Mouse (Mus musculus): ENCODE results near the gene Acsl6.
"Not testable (repeated sequence)": the region's sequence is repeated elsewhere in the genome, so short reads cannot be mapped to it uniquely, and the experiment has no call there.

Gene Acsl6

DNA sequence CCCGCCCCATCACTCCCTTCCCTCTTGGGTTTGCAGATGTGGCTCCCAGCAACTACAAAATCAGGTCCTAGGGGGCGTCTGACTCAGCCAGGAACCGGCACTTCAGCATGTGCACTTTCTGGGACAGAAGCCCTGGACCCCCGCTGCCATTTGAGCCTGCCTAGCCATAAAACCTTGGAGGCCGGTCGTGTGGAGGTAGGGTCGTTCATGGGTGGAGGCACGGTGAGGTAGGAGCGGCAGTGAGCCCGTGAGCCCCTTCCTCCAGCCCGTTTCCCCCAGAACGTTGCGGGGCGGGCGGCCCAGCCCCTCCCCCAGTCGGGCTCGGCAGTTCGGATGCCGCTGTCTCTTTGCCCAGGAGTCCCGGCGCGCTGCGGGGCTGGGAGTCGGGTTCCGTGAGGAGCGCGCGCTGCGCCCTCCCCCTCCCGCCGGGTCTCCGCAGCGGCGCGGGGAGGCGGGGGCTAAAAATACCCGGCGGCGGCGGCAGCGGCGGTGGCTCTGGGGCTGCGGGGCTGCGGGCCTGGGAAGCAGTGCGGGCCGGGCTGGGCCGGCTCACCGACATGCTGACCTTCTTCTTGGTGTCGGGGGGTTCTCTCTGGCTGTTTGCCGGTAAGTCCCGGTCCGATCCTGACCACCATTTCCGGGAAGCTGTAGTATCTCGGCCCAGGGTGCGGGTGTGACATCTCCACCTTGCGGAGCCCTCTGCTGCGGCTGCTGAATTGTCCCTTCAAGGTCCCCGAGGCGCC, at the start of gene Acsl6:
TSS of gene Acsl6 (plus strand) at position 71 of the 743 bp plus-strand sequence.
- peak; percentile 47 for DNase-seq

DNA sequence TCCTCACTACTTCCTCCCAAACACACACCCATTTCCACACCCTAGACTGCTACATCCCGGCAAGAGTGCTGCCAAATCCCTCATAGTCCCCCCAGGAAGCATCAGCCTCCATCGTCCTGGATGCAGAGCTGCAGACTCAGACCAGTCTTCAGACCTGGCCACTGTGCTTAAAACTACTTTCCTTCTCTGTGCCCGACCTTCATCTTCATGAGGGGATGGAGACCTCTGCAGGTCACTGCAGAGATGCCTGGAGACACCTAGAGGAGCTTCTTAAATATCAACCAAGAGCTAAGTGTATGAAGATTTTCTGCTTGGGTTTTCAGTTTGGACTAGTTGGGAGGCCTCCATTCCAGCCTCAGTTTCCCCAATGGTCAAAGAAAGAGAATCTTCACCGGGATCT, 49.5 kb upstream of the Acsl6 start:
- DNase-seq, result no peak

DNA sequence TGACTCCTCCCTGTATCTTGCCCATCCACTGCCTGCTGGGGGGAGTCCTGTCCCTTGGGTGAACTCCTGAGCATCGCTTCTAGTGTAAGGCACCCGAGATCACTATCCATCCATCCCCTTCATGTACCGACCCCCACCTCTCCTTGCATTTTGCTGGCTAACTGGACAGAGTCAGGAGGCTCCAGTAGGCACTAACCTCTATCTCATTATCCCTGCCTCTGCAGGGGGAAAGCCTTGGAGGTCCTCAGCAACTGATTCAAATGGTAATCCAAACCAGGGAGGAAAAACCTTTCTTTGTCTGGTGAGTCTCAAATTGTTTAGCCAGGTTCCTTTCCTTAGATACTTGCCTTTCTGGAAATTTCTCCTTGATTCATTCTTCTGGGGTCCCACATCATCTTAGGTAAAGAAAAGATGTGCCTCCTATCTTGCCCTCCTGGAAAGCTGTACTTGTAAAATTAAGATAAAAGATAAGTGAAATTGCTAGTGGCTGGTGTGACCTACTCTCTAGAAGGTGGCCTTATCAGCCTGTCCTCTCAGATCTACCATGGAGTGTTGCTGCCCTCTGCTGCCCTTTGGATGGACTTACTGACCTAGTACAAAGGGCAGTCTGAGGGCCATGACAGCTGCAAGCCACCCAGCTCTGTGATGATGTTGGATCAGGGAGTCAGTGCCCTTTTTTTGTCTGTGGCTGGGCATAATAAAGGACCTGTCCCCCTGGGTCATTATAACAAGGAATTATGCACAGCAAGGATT, 46.8 kb upstream of the Acsl6 start:
- peak; percentile 51 for DNase-seq

DNA sequence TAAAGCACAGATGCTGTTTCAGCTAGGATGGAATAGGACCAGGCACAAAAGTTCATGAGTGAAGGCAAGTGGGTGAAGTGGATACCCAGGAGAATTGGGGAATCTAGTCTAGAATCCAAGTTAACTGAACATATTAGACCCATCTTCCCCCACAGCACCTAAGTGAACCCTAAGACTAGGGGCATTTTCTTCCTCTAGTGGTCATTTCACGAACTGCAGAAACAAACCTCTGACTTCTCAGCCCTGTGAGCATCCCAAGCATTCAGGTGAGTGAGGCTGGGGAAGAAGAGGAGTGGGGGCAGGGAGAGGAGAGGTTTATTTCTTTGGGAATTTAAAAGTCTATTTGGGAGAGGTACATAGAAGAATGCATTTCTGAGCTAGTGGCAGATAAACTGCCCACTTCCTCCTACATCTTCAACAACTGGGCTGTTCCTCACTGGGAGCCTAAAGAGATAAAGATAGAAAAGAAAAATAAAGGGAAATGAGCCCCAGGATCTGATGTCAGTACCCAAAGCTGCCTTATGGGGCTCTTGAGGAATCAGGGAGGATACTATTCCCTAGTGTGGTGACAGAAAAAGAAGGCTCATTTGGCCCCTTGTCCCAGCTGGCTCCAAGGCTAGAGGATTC, 40.1 kb upstream of the Acsl6 start:
- no peak for DNase-seq

DNA sequence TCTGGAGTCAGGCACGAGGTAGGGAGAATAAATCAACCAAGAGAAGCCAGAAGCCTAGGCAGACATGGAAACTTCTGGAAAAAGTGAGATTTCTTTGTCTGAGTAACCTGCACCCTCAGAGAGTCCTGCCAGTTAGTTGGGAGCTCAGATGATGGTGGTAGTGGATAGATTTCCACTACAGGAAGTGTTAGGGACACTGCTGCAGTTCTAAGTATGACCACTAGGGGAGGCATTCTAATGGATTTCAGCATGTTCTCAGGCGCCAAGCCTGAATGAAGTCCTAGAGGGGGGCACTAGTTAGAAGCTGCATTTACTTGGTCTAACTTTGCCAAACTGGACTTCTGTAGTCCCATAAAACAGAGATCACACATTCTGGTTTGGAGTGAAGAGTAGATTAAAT, 39.1 kb upstream of the Acsl6 start:
- peak; percentile 26 for DNase-seq

DNA sequence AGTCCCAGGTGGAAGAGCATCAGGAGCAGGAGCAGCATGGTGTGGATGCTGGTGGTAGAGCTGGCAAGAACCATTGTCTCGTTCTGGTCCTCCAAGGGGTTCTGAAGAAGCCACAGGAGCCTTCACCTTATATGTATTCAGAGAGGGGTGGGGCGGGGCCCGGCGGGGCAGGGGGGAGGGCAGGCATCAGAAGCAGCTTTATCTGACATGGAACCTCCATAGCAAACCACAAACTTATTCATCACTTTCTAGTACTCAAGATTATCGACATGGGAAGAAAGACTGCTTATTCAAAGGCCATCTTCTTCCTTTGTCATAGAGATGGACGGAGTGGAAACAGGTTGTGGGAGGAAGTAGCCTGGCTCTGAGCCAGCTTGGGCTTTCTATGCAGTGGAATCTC, 36.4 kb upstream of the Acsl6 start, which contains the start of gene Il3:
TSS of gene Il3 (minus strand) at position 101 of the 400 bp plus-strand sequence.
- DNase-seq, result no peak

DNA sequence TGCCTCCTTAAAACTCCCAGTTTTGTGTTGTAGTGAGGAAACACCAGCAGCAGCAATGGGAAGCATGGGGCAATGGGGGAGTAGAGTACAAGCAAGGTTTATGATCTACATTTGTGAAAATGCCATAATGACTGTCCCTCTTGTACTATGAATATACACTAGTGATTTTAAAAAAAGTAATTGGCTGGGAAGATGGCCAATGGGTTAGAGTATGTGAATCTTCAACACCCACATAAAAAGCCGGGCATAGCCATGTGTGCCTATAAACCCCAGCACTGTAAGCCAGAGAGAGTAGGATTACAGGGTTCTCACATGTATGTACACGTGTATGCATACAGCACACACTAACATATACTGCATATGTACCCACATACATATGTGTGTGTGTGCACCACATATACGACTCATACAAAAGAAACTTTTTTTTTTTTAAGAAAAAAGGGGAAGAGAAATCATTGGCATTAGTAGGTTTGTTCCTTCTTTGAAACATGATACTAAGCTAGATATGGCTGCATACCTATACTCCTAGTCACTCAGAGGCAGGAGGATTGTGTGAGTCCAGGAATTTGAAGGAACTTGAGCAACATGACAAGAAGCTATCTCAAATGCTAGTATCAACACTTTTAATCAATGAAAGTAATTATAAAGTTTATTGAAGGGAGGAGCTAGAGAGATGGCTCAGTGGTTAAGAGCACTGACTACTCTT, 34.3 kb upstream of the Acsl6 start:
- DNase-seq, result no peak

DNA sequence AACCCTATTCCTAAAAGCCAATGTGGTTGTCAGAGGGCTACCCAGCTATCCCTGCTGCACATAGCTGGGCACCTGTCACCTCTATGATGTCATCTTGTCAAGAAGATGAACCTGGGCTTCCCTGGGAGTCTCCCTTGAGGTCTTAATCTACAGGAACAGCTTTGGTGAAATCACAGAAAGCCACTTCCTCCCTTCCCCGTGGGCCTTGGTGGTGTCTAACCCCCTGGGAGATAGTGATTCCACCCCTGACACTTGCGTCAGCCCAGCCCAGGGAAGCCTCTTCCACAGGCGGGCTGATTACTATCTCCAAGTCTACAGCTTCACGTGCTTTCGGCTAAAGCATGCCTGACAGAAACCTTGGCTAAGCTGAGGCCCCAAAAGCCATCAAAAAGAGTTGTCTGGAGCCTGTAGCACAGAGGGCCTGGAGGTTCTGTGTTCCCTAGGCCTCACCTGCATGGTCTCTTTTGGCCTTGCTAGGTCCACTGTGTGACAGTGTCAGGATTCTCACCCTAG, 32.1 kb upstream of the Acsl6 start:
- DNase-seq, result no peak

DNA sequence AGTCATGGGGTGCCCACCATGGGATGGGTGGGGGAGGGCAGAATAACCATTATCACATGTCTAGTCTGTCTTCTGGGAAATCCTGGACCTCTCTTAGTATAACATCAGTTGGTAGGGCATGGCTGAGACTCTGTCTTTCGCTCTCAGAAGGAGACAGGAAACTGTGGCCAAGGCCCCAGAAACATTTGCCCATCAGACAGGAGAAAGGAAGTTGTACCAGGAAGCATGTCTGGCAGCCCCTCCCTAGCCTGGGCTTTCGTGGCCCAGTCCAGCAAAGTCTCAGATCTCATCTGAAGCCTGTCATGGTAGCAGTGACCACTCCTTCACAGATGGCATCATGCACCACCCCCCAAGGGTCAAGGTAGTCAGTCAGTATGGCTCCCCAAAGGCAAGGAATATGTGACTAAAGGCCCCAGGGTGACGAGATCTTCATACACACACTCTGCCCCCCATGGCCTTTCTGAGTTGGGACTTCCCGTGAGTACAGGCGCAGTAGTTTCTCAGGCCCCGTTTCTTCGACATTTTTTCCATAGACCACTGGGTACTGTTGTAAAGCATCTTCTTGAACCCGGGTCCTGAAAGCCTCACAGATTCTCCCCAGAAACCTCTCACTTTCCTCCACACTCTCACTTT, 15.7 kb upstream of the Acsl6 start:
- DNase-seq, result no peak

DNA sequence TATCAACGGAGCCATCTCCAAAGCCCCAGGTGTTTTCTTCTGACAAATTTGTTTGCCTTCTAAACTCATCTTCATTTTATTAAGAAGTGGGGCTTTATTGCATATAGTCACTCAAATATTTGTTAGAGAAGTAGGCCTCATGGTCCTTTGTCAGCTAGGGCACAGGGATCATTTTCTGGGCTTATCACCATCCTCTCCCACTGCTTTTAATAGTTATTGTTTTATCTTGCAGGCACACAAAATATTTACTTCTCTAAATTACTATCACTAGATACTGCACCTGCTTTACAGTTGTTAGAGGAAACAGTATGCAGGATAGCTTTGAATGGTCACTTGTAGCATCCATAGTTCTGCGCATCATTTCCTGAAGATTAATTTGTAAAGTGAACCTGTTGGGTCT, 11.4 kb upstream of the Acsl6 start:
- no peak for DNase-seq

DNA sequence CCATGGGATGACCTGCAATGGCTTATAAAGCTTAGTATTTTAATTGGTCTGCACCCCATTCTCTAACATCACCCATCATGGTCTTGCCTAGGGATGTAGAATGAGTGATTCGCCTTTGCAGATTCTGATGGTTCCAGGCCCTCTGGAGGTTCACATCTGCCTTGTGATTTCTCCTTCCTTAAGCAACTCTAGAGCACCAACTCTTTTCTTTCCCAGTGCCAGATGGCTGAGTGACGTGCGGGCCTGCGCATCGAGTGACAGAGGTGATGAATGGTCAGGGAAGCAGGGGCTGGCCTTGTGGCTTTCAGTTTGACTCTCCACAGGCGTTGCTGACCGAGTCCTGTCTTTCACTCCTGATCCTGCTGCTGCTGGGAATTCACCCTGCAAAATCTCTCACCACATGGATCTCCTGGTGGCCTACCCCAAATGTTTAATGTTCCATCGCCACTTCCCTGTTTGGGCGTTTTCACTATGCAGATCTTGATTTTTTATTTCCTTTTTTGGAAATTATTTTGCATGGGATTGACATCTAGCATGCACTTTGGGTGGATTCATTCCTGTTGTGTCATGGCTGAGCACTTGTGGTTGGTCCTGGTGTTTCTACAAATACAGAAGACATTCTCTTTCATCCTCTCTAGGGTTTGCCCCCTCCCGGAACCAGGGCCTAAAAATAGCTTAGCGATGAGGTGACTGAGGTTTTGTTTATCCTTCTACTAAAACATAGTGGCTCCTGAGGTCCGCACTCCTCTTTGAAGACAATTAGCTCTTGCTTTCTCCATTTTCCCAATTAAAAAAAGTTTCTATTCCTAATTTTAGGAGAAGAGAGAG, 9.4 kb upstream of the Acsl6 start:
- no peak for DNase-seq

DNA sequence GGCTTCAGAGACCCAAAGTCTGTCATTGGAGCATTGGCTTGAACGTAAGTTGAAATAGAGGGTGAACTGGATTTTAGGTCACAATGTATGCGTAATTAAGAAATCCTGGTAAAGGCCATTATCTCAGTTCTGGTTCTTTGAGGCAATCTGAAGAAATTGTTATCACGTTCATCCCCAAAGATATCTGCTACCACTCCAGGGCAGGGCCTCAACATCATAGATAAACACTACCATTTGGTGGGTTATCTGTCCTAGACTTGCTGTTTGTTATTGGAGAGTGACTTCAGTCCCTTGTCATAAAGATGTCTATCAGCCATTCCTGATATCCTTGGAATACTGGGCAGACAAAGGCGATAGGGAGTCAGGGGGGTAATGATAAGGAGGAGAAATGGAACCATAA, 7.6 kb upstream of the Acsl6 start:
- no peak for DNase-seq

DNA sequence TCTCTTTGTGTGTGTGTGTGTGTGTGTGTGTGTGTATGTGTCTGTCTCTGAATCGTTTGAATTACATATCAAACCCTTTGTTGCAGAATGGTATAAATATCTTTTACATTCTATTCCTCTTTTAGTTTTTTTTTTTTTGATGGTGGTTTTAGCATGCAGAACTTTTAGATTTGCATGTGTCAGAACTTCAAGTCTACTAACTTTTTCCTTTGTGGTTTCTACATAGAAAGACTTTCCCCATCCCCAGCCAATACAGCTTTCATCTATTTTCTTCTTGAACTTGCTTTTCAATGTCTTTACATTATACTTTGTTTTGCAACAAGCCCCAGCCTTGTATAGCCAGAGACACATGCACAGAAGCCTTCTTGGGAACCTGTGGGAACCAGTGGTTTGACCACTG, 6.9 kb upstream of the Acsl6 start:
- DNase-seq, result no peak

DNA sequence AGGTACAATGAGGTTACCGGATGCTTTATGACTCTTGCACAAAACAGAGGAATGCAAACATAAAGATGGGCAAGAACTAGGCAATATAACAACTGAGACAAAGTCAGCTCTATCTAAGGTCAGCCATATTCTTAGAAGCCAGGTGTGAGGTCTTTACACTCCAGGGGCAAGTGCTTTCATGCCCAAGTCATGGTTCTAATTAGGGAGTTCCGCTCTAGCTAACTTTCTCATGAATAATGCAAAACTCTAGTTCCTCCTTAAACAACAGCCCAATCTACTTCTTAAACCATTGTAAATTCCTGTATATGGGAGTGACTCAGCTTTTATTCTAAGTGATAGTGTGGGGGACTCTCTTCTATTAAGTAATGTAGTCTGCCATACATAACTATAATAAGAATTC, 6.1 kb upstream of the Acsl6 start:
- not testable (repeated sequence) for DNase-seq

DNA sequence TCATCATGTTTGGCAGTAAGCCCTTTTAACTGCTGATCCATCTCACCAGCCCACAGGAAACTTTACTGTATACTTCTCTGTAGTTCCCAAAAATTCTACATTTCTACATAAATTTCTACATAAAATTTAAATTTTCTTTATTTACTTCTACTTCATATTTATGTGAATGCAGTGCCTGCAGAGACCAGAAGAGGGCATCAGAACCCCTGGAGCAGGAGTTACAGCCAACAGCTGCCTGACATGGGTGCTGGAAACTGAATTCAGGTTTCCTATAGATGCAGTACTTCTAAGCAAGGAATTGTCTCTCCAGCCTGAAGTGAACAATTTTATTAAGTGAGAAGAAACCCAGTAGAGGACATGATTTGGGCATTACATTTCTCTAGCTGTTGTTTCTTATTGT, 4.8 kb upstream of the Acsl6 start:
- DNase-seq, result no peak

DNA sequence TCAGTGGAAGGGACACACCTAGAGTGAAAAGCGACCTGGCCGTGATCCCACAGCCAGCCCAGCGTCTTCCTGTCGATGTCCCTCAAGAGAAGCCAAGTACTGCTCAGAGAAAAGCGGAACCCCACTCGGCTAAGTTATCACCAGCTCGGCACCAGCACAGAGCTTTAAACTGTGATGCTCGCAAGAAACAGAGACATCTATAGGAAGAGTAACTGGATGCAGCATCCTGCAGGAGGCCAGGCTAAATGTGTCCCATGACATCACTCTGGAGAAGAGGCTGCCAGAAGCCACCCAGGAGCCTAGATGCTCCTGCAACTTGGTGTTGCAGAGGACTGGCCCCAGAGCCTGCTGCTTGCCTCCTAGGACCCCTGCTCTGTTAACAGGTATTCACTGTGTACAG, 1.6 kb upstream of the Acsl6 start:
- no peak for DNase-seq

DNA sequence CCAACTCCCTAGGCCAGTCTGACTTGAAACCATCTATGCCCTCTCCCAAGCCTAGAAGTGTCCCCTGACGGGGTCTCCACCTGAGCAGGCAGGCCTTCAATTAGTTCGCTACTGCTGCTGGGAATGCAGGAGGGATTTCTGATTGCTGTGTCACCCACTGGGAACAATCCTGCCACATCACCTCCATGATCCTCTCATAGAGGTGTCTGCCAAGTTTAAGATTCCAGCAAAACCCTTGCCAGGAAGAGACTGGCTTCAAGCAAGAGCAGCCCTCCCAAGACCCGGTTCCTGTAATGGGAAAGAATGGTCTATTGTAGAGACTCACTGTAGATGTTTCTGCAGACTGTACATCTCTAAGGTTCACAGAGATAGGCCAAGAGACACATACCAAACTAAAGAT, 992 bp upstream of the Acsl6 start:
- DNase-seq, result no peak

DNA sequence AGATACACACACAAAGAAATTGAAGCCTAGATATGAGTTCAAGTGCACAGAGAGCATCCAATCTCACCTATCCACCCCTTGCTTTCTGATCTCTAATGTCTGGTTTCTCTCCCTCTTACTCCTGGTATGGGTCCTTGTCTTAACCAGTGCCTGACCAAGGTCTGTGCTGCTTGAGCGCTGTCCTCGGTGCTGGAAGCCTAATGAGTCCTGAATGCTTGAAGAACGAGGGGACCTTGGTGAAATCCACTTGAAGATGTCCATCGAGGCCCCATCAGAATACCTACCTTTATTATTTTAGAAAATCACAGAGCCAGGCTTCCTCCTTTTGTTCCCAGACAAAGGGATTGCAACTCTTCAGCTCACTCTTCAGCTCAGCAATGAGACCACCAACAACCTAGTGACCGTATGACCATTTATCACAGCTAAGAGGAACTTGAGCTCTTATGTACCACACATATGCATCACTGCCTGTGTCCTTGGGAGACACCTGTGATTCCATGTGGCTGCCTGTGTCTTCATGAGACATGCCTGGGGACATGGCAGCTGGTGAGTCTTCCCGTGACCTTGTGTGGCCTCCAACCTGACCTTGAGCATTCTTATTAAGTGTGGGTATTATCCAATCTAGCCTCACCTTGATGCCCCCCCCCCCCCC, 396 bp upstream of the Acsl6 start:
- no peak for DNase-seq

DNA sequence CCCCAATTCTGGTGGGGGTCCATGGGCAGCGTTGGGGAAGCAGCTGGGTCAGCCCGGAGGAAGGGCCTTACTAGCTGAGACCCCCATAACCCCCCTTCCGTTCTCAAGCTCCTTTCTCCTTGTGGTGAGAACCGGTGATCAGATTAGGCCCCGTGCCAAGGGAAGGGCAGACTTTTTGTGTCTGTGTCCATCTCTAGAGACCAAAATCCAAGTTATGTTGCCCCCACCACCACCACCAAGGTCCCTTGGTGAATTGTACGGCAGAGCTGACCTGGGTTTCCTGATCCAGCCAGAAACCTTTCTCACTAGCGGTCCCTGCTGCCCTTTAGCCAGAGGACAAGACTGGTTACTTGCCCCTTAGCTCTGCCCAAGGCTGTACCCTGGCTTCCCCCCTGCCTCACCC, 874 bp downstream of the Acsl6 start:
- DNase-seq, result no peak

DNA sequence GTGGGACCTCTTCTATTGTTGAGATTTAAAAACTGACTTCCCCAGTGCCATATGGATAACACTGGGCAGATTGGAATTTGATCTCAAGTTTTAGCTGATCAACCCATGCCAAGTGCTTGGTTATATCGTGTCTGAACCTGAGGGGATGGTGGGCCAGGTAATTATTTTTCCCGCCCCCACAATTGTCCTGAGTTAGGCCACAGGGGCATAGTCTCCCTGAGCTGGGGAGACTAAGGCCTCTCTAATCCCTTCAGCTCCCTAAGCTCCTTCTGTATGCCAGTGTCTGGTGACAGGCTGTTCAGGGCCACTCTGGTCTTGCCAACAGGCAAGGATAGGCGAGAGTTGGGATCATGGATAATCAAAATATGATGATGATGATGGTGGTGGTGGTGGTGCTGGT, 1.7 kb downstream of the Acsl6 start:
- DNase-seq, result no peak

DNA sequence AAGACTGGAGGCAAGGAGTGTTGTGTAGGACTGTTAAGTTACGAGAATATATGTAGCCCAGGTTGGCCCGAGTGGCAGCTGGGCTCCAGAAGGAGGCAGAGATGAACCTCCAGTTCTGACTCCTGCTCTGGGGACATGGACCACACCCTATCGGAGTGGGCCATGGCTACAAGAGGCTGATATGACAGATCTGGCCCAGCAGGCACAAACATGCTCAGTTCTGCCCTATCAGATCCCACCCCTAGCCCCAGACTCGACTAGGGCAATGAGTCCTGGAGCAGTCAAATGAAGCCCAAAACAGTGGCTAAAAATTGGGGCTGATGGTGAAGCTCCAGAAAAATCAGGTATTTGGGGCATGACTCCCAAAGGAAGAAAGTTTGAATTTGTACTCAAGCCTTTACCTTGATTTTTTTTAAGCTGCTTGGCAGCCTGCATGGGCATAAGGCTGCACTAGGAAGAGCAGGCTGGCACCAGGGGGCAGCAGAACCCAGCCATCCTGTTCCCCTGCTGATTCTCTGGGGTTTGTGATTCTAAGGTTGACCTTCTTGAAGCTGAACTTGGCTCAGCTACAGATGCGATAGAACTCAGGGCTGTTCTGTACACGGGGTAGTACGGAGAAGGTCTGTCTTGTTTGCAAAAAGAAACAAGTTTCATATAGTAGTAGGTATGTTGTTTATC, 3.7 kb downstream of the Acsl6 start:
- DNase-seq, result peak; percentile 50

Measured in layer of hippocampus, adult 9-11 months (tissue).